Comparison of ENCODE assay signal across 27 mouse cellular contexts in the genomic region with DNA sequence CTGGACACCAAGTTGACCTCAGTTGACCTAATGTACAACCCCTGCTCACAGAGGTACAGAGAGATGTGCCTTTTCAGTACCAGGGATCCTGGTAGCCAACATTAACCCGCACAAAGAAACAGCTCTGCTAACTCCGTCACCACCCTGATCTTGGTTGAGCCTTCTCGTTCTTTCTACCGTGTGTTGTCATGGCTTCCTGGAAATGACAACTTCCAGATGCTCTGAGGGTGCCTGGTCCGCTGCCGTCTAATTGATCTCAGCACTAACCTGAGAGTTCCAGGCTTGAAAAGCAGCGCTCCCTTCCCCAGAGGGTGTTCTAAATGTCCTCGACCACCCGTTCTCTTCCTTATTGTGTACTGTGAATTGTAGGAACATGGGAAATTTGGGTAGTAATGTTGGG.
DNase-seq lines count a peak whose midpoint lies in the region; ATAC-seq lines count a peak whose summit lies in the region.
"Had no signal": no experiment of that assay in that cellular context is flagged by ENCODE, and none has a peak within 500 bp of the region (broad histone marks: within the 10 kb centered on the region; RNA-seq: fewer than 3 reads in every experiment).

No protein-coding gene starts in this region.

- 0 out of 2 replicates have a peak overlapping the region, but pooled peaks have one; percentile 12 for H3K27ac ChIP-seq in hindbrain, embryonic 10.5 days
- no peak overlapping the region for H3K27ac ChIP-seq in hindbrain, embryonic 12.5 days
- no peak overlapping the region for H3K27ac ChIP-seq in embryonic facial prominence, embryonic 11.5 days (replicated peaks; ENCODE audit: low read depth, low read length)
- H3K27ac ChIP-seq: embryonic facial prominence, embryonic 13.5 days; forebrain, embryonic 12.5 days; forebrain, embryonic 15.5 days; heart, embryonic 15.5 days had no signal

- H3K36me3 ChIP-seq in hindbrain, embryonic 10.5 days, result no peaks in the 10 kb centered on the region
- H3K36me3 ChIP-seq in hindbrain, embryonic 12.5 days, result no peaks in the 10 kb centered on the region
- no peaks in the 10 kb centered on the region for H3K36me3 ChIP-seq in embryonic facial prominence, embryonic 11.5 days (replicated peaks; ENCODE audit: control insufficient read depth, insufficient read depth, low read depth, low read length)
- H3K36me3 ChIP-seq: forebrain, embryonic 12.5 days; heart, embryonic 15.5 days; hindbrain, embryonic 15.5 days had no signal

- no peak for ATAC-seq in CD4-positive, CD25-positive, alpha-beta regulatory T cell, adult 4 months
- no peak for ATAC-seq in hindbrain, embryonic 12.5 days (ENCODE audit: low FRiP score)
- ATAC-seq in embryonic facial prominence, embryonic 11.5 days (replicated peaks; ENCODE audit: insufficient number of reproducible peaks, low FRiP score, low TSS enrichment, low read depth), result no peak
- ATAC-seq: activated CD4-positive, CD25-positive, alpha-beta regulatory T cell, adult 4 months; forebrain, embryonic 15.5 days; intestine, postnatal 0 days had no signal

- no peaks in the 10 kb centered on the region for H3K27me3 ChIP-seq in hindbrain, embryonic 10.5 days (ENCODE audit: insufficient read depth, poor library complexity, severe bottlenecking)
- no peaks in the 10 kb centered on the region for H3K27me3 ChIP-seq in hindbrain, embryonic 12.5 days
- H3K27me3 ChIP-seq in embryonic facial prominence, embryonic 11.5 days (ENCODE audit: control insufficient read depth, insufficient read depth, low read length), result no peaks in the 10 kb centered on the region
- H3K27me3 ChIP-seq: embryonic facial prominence, embryonic 13.5 days; forebrain, embryonic 12.5 days; forebrain, embryonic 15.5 days; heart, embryonic 12.5 days; heart, embryonic 15.5 days; hindbrain, embryonic 15.5 days had no signal

- H3K9me3 ChIP-seq in hindbrain, embryonic 10.5 days, result no peaks in the 10 kb centered on the region
- H3K9me3 ChIP-seq in hindbrain, embryonic 12.5 days (replicated peaks), result no peaks in the 10 kb centered on the region
- H3K9me3 ChIP-seq in embryonic facial prominence, embryonic 11.5 days (replicated peaks; ENCODE audit: control insufficient read depth, low read length), result no peaks in the 10 kb centered on the region
- H3K9me3 ChIP-seq: embryonic facial prominence, embryonic 13.5 days; forebrain, embryonic 12.5 days; forebrain, embryonic 15.5 days; heart, embryonic 12.5 days; heart, embryonic 15.5 days; hindbrain, embryonic 15.5 days had no signal

- H3K4me3 ChIP-seq in hindbrain, embryonic 10.5 days, result no peak overlapping the region
- H3K4me3 ChIP-seq in hindbrain, embryonic 12.5 days, result no peak overlapping the region
- no peak overlapping the region for H3K4me3 ChIP-seq in embryonic facial prominence, embryonic 11.5 days (ENCODE audit: low read depth, low read length)
- H3K4me3 ChIP-seq: embryonic facial prominence, embryonic 13.5 days; erythroblast, embryonic 14.5 days; forebrain, embryonic 12.5 days; forebrain, embryonic 15.5 days; heart, embryonic 12.5 days; heart, embryonic 15.5 days; hindbrain, embryonic 15.5 days had no signal

- no peak overlapping the region for H3K4me2 ChIP-seq in hindbrain, embryonic 12.5 days (replicated peaks)
- no peak overlapping the region for H3K4me2 ChIP-seq in embryonic facial prominence, embryonic 11.5 days (ENCODE audit: low read depth, low read length)
- H3K4me2 ChIP-seq: embryonic facial prominence, embryonic 13.5 days; forebrain, embryonic 12.5 days; forebrain, embryonic 15.5 days; heart, embryonic 12.5 days; heart, embryonic 15.5 days; hindbrain, embryonic 15.5 days had no signal

- peak; percentile 48 for DNase-seq in CD4-positive, CD25-positive, alpha-beta regulatory T cell, adult 2 months (ENCODE audit: low read depth, low spot score)
- no peak for DNase-seq in hindbrain, embryonic 10.5 days (ENCODE audit: low spot score)
- DNase-seq in MN1 (ENCODE audit: low spot score), result peak; percentile 50
- DNase-seq in embryonic facial prominence, embryonic 11.5 days (ENCODE audit: low spot score), result peak; percentile 38
- DNase-seq in layer of hippocampus, adult 11-12 months (ENCODE audit: low spot score), result no peak
- no peak for DNase-seq in layer of hippocampus, postnatal 10 days (ENCODE audit: low spot score in 2 of 2)
- DNase-seq: adrenal gland, adult 8-10 months; adrenal gland, postnatal 36 days; cerebellum, adult 11 months; cerebellum, adult 2 months; cerebellum, adult 9-11 months; cerebellum, postnatal 25 days; gastrocnemius, postnatal 10 days; gastrocnemius, postnatal 36 days; heart, postnatal 10 days; heart, postnatal 36 days had no signal

- 79% methylated on average over 9 of the region's 9 CpGs for WGBS in hindbrain, embryonic 10.5 days
- WGBS in hindbrain, embryonic 12.5 days, result 79% methylated on average over 9 of the region's 9 CpGs
- 55% methylated on average over 9 of the region's 9 CpGs for WGBS in embryonic facial prominence, embryonic 11.5 days

- peaks cover 35% of the 10 kb centered on the region for H3K4me1 ChIP-seq in hindbrain, embryonic 10.5 days (replicated peaks)
- peaks cover 14% of the 10 kb centered on the region for H3K4me1 ChIP-seq in hindbrain, embryonic 12.5 days
- H3K4me1 ChIP-seq in embryonic facial prominence, embryonic 11.5 days (ENCODE audit: control insufficient read depth, insufficient read depth, low read length), result no peaks in the 10 kb centered on the region

- no peak overlapping the region for H3K9ac ChIP-seq in hindbrain, embryonic 12.5 days
- H3K9ac ChIP-seq in embryonic facial prominence, embryonic 11.5 days (replicated peaks; ENCODE audit: low read length), result no peak overlapping the region
- H3K9ac ChIP-seq: embryonic facial prominence, embryonic 13.5 days; forebrain, embryonic 12.5 days; forebrain, embryonic 15.5 days; heart, embryonic 12.5 days; heart, embryonic 15.5 days; hindbrain, embryonic 15.5 days had no signal

Comparison
In these comparisons a context has a peak if more than half of its experiments do, and no peak if none do; other contexts are left out.
1. DNase-seq: peak in CD4-positive, CD25-positive, alpha-beta regulatory T cell, adult 2 months (single experiment), MN1 (single experiment) and embryonic facial prominence, embryonic 11.5 days (single experiment); none in hindbrain, embryonic 10.5 days (single experiment), layer of hippocampus, adult 11-12 months (single experiment) and layer of hippocampus, postnatal 10 days (0 of 2).